Comparison of ENCODE assay signal across 17 mouse cellular contexts in genomic region chr7:136056876-136057484, GRCm38 (mm10).
DNase-seq lines count a peak whose midpoint lies in the region; ATAC-seq lines count a peak whose summit lies in the region.
"Had no signal": no experiment of that assay in that cellular context is flagged by ENCODE, and none has a peak within 500 bp of the region (broad histone marks: within the 10 kb centered on the region; RNA-seq: fewer than 3 reads in every experiment).

No protein-coding gene starts in this region.

- H3K4me1 ChIP-seq in hindbrain, embryonic 14.5 days (replicated peaks; ENCODE audit: control insufficient read depth, insufficient read depth, low read length) = peaks cover 37% of the 10 kb centered on the region
- H3K4me1 ChIP-seq in hindbrain, embryonic 12.5 days = peaks cover 29% of the 10 kb centered on the region
- peaks cover 42% of the 10 kb centered on the region for H3K4me1 ChIP-seq in embryonic facial prominence, embryonic 13.5 days
- H3K4me1 ChIP-seq in limb, embryonic 15.5 days = peaks cover 35% of the 10 kb centered on the region
- H3K4me1 ChIP-seq: liver, embryonic 15.5 days had no signal

- DNase-seq in hindbrain, embryonic 14.5 days (ENCODE audit: low spot score) = no peak
- peak; percentile 28 for DNase-seq in kidney, postnatal 10 days
- DNase-seq in kidney, adult 18-20 months = no peak
- DNase-seq: adrenal gland, postnatal 36 days; cerebellum, postnatal 14 days; kidney, postnatal 4 days; retina, postnatal 1 day; thymus, postnatal 4 days had no signal

- no peaks in the 10 kb centered on the region for H3K9me3 ChIP-seq in hindbrain, embryonic 14.5 days (ENCODE audit: control insufficient read depth, low read length)
- no peaks in the 10 kb centered on the region for H3K9me3 ChIP-seq in hindbrain, embryonic 12.5 days (replicated peaks)
- no peaks in the 10 kb centered on the region for H3K9me3 ChIP-seq in embryonic facial prominence, embryonic 13.5 days
- no peaks in the 10 kb centered on the region for H3K9me3 ChIP-seq in limb, embryonic 15.5 days
- H3K9me3 ChIP-seq: forebrain, embryonic 10.5 days; liver, embryonic 15.5 days; neural tube, embryonic 12.5 days had no signal

- H3K4me3 ChIP-seq in hindbrain, embryonic 14.5 days (replicated peaks; ENCODE audit: low read length) = no peak overlapping the region
- H3K4me3 ChIP-seq in hindbrain, embryonic 12.5 days = no peak overlapping the region
- no peak overlapping the region for H3K4me3 ChIP-seq in embryonic facial prominence, embryonic 13.5 days
- H3K4me3 ChIP-seq in limb, embryonic 15.5 days = no peak overlapping the region
- H3K4me3 ChIP-seq: forebrain, embryonic 10.5 days; liver, embryonic 15.5 days; neural tube, embryonic 12.5 days had no signal

- ATAC-seq in hindbrain, embryonic 14.5 days (ENCODE audit: low FRiP score) = no peak
- no peak for ATAC-seq in hindbrain, embryonic 12.5 days (ENCODE audit: low FRiP score)
- ATAC-seq in embryonic facial prominence, embryonic 13.5 days (ENCODE audit: insufficient number of reproducible peaks, insufficient read depth, low FRiP score, low TSS enrichment, low read depth) = no peak
- no peak for ATAC-seq in limb, embryonic 15.5 days (ENCODE audit: insufficient number of reproducible peaks, low FRiP score, low TSS enrichment, low read depth)
- no peak for ATAC-seq in erythroid progenitor cell, adult 5-6 weeks (replicated peaks; ENCODE audit: low FRiP score, poor library complexity, severe bottlenecking)
- no peak for ATAC-seq in CD4-positive, CD25-positive, alpha-beta regulatory T cell, adult 4 months
- ATAC-seq: midbrain, embryonic 16.5 days had no signal

- no peak overlapping the region for H3K9ac ChIP-seq in hindbrain, embryonic 14.5 days
- no peak overlapping the region for H3K9ac ChIP-seq in hindbrain, embryonic 12.5 days
- no peak overlapping the region for H3K9ac ChIP-seq in embryonic facial prominence, embryonic 13.5 days
- no peak overlapping the region for H3K9ac ChIP-seq in limb, embryonic 15.5 days
- H3K9ac ChIP-seq: liver, embryonic 15.5 days; neural tube, embryonic 12.5 days had no signal

- H3K4me2 ChIP-seq in hindbrain, embryonic 14.5 days (replicated peaks) = 0 out of 2 replicates have a peak overlapping the region, but pooled peaks have one; percentile 12
- H3K4me2 ChIP-seq in hindbrain, embryonic 12.5 days (replicated peaks) = no peak overlapping the region
- peak overlapping the region; percentile 19 for H3K4me2 ChIP-seq in embryonic facial prominence, embryonic 13.5 days
- H3K4me2 ChIP-seq in limb, embryonic 15.5 days = peak overlapping the region; percentile 29; the same call in 1 of the 2 replicates
- H3K4me2 ChIP-seq: liver, embryonic 15.5 days; neural tube, embryonic 12.5 days had no signal

- peak overlapping the region; percentile 47 for H3K27ac ChIP-seq in hindbrain, embryonic 14.5 days
- H3K27ac ChIP-seq in hindbrain, embryonic 12.5 days = no peak overlapping the region
- H3K27ac ChIP-seq in embryonic facial prominence, embryonic 13.5 days = no peak overlapping the region
- 0 out of 2 replicates have a peak overlapping the region, but pooled peaks have one; percentile 59 for H3K27ac ChIP-seq in limb, embryonic 15.5 days
- H3K27ac ChIP-seq: forebrain, embryonic 10.5 days; liver, embryonic 15.5 days; neural tube, embryonic 12.5 days had no signal

- no peaks in the 10 kb centered on the region for H3K36me3 ChIP-seq in hindbrain, embryonic 14.5 days (replicated peaks; ENCODE audit: control insufficient read depth, insufficient read depth)
- H3K36me3 ChIP-seq in hindbrain, embryonic 12.5 days = no peaks in the 10 kb centered on the region
- no peaks in the 10 kb centered on the region for H3K36me3 ChIP-seq in embryonic facial prominence, embryonic 13.5 days
- H3K36me3 ChIP-seq in limb, embryonic 15.5 days = no peaks in the 10 kb centered on the region
- H3K36me3 ChIP-seq: forebrain, embryonic 10.5 days; liver, embryonic 15.5 days; neural tube, embryonic 12.5 days had no signal

- no peaks in the 10 kb centered on the region for H3K27me3 ChIP-seq in hindbrain, embryonic 14.5 days (ENCODE audit: control insufficient read depth, insufficient read depth, low read length)
- H3K27me3 ChIP-seq in hindbrain, embryonic 12.5 days = no peaks in the 10 kb centered on the region
- peaks cover 21% of the 10 kb centered on the region for H3K27me3 ChIP-seq in embryonic facial prominence, embryonic 13.5 days
- H3K27me3 ChIP-seq in limb, embryonic 15.5 days = 0 out of 2 replicates have a peak, but pooled peaks cover 11% of the 10 kb centered on the region
- H3K27me3 ChIP-seq: neural tube, embryonic 12.5 days had no signal

- 54% methylated on average over 16 of the region's 16 CpGs for WGBS in hindbrain, embryonic 14.5 days
- 52% methylated on average over 16 of the region's 16 CpGs for WGBS in hindbrain, embryonic 12.5 days
- 18% methylated on average over 16 of the region's 16 CpGs for WGBS in embryonic facial prominence, embryonic 13.5 days
- WGBS in limb, embryonic 15.5 days = 19% methylated on average over 16 of the region's 16 CpGs

Comparison
In these comparisons a context has a peak if more than half of its experiments do, and no peak if none do; other contexts are left out.
1. H3K27ac ChIP-seq: peak in hindbrain, embryonic 14.5 days (single experiment) and limb, embryonic 15.5 days (single experiment); none in hindbrain, embryonic 12.5 days (single experiment) and embryonic facial prominence, embryonic 13.5 days (single experiment).